Comparison of ENCODE assay signal across 19 mouse cellular contexts in genomic region chr12:70617979-70618378, GRCm38 (mm10).
"Had no signal": no experiment of that assay in that cellular context is flagged by ENCODE, and none has a peak within 500 bp of the region (broad histone marks: within the 10 kb centered on the region; RNA-seq: fewer than 3 reads in every experiment).

No protein-coding gene starts in this region.

- H3K27me3 ChIP-seq: midbrain, embryonic 12.5 days; neural tube, embryonic 13.5 days; neural tube, embryonic 15.5 days had no signal

- H3K4me2 ChIP-seq: lung, embryonic 14.5 days; midbrain, embryonic 12.5 days; neural tube, embryonic 13.5 days; neural tube, embryonic 15.5 days had no signal

- DNase-seq: lung, adult 18-20 months; lung, embryonic 14.5 days; lung, postnatal 10 days; lung, postnatal 4 days; midbrain, embryonic 14.5 days; retina, postnatal 1 day; right cerebral cortex, adult 18-20 months; right cerebral cortex, postnatal 25 days; right cerebral cortex, postnatal 4 days; spleen, adult 18-20 months; thymus, adult 2 months; thymus, postnatal 25 days; thymus, postnatal 4 days had no signal

- H3K4me1 ChIP-seq: neural tube, embryonic 15.5 days had no signal

- H3K36me3 ChIP-seq: midbrain, embryonic 10.5 days; midbrain, embryonic 12.5 days; neural tube, embryonic 13.5 days; neural tube, embryonic 15.5 days had no signal

- H3K4me3 ChIP-seq: midbrain, embryonic 10.5 days; midbrain, embryonic 12.5 days; myocyte; neural tube, embryonic 13.5 days; neural tube, embryonic 15.5 days had no signal

- H3K9me3 ChIP-seq: midbrain, embryonic 10.5 days; midbrain, embryonic 12.5 days; neural tube, embryonic 13.5 days; neural tube, embryonic 15.5 days had no signal

- H3K9ac ChIP-seq: lung, embryonic 14.5 days; midbrain, embryonic 12.5 days; neural tube, embryonic 13.5 days; neural tube, embryonic 15.5 days had no signal

- H3K27ac ChIP-seq: midbrain, embryonic 10.5 days; midbrain, embryonic 12.5 days; neural tube, embryonic 13.5 days; neural tube, embryonic 15.5 days had no signal

- ATAC-seq: midbrain, embryonic 16.5 days had no signal
